Mouse (Mus musculus): Measurements from ENCODE around the gene Aacs.

GRCm38 (mm10) chr5:125525516-125525915 is 49.9 kb downstream of the Aacs start:
- no peak for TF ChIP-seq EP300 (optimal IDR thresholded peaks at IDR 0.05)
- peak; percentile 48 for TF ChIP-seq CTCF (IDR thresholded peaks at IDR 0.05; ENCODE audit: low read depth)
